Mouse (Mus musculus) midbrain, embryonic 12.5 days (tissue): ENCODE measurements around the gene Ccn5. TPM values are rescaled to one million over a fixed set of nuclear protein-coding genes. Genes with fewer than 3 reads are reported as not detected.

ENCODE experiments used
- polyA plus RNA-seq: library from polyadenylated mRNA; unstranded; fragments of >200 nt; fragmentation: Nextera tagmentation; extraction: Ambion mirVana; gene quantifications from 2 replicates; pipeline ENCODE4 v1.2.1, GENCODE M21; 2016

Gene Ccn5
- polyA plus RNA-seq, 1 experiment from 2014 or later = 0.33 TPM

Other genes starting within 250 kb of the Ccn5 start
- gene Ttpal, start 218.5 kb upstream of the Ccn5 start, polyA plus RNA-seq = 52.3 and 53.2 TPM in 2 replicates
- 35.0 and 36.9 TPM in 2 replicates for gene Serinc3, start 175.7 kb upstream of the Ccn5 start, polyA plus RNA-seq
- 120 and 125 TPM in 2 replicates for gene Pkig, start 162.5 kb upstream of the Ccn5 start, polyA plus RNA-seq
- 4.7 and 5.2 TPM in 2 replicates for gene Ada, start 70.6 kb upstream of the Ccn5 start, polyA plus RNA-seq
- gene Kcnk15, start 32.8 kb downstream of the Ccn5 start, polyA plus RNA-seq = not detected in 2 replicates
- gene Rims4, start 97.8 kb downstream of the Ccn5 start, polyA plus RNA-seq = 4.4 and 5.8 TPM in 2 replicates
- gene Ywhab, start 174.1 kb downstream of the Ccn5 start, polyA plus RNA-seq = 341 and 352 TPM in 2 replicates
- gene Pabpc1l, start 204.6 kb downstream of the Ccn5 start, polyA plus RNA-seq = 0.64 and 1.2 TPM in 2 replicates
- 39.6 and 42.3 TPM in 2 replicates for gene Stk4, start 249.5 kb downstream of the Ccn5 start, polyA plus RNA-seq